Mouse (Mus musculus): ENCODE measurements around the gene Pde4b. TPM values are rescaled to one million over a fixed set of nuclear protein-coding genes. Genes with fewer than 3 reads are reported as not detected.
"Not testable (repeated sequence)": the region's sequence is repeated elsewhere in the genome, so short reads cannot be mapped to it uniquely, and the experiment has no call there.

Gene Pde4b
- total RNA-seq (2014; rRNA removed) (10.7 and 13.0 TPM in 2 replicates), polyA plus RNA-seq (2012; rRNA removed) (6.6 and 8.0 TPM in 2 replicates)

- WGBS: 15% methylated on average over 11 of the region's 11 CpGs
- TF ChIP-seq CTCF (IDR thresholded peaks at IDR 0.05; ENCODE audit: low read depth, low read length) (no peak), POLR2A (IDR thresholded peaks at IDR 0.05; ENCODE audit: extremely low read depth, insufficient read depth, low read length) (no peak)
- Histone ChIP-seq H3K79me2 (ENCODE audit: control insufficient read depth, insufficient read depth, low read length) (no peaks in the 10 kb centered on the region), H3K4me3 (ENCODE audit: insufficient read depth, low read depth, low read length) (peak within 1 kb of the TSS; percentile 53; the same call in 1 of the 2 replicates), H3K27ac (replicated peaks; ENCODE audit: insufficient read depth, low read depth, low read length) (no peak within 1 kb of the TSS), H3K27me3 (ENCODE audit: control insufficient read depth, insufficient read depth, low read length) (peaks cover 15% of the 10 kb centered on the region), H3K9ac (ENCODE audit: low read depth, low read length) (peak within 1 kb of the TSS; percentile 18; the same call in 1 of the 2 replicates), H3K36me3 (ENCODE audit: control insufficient read depth, insufficient read depth, low read length) (no peaks in the 10 kb centered on the region), H3K4me1 (ENCODE audit: control insufficient read depth, insufficient read depth, low read length) (no peaks in the 10 kb centered on the region)
- no peak for DNase-seq (ENCODE audit: extremely low read depth, low read depth, low spot score)
Observed at GRCm38 (mm10) chr4:102087091-102087565, at the start of gene Pde4b. Gene Pde4b (plus strand): TSS chr4:102087543.

DNA sequence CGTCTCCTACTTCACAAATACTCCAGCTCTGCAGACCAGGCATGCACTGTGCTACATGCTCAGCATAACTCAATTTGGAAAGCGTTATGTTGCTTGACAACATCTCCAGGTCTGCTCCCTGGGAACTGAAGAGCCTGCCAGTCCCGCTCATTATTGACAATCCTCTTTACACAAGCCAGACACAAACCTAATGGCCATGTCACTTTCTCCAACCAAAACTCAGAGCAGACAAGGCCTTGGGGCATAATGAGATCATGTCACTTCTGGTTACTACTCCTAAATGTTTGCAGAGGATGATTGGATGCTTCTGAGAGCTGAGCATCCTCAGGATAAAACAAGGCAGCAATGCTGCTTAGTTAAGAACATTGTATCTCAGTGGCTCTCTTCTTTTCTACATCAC lies 47.2 kb upstream of the Pde4b start:
- DNase-seq (ENCODE audit: extremely low read depth, low read depth, low spot score): no peak
- Histone ChIP-seq H3K36me3 (ENCODE audit: control insufficient read depth, insufficient read depth, low read length) (no peaks in the 10 kb centered on the region), H3K79me2 (ENCODE audit: control insufficient read depth, insufficient read depth, low read length) (no peaks in the 10 kb centered on the region), H3K27me3 (ENCODE audit: control insufficient read depth, insufficient read depth, low read length) (no peaks in the 10 kb centered on the region), H3K27ac (replicated peaks; ENCODE audit: insufficient read depth, low read depth, low read length) (no peak overlapping the region), H3K9ac (ENCODE audit: low read depth, low read length) (no peak overlapping the region), H3K4me1 (ENCODE audit: control insufficient read depth, insufficient read depth, low read length) (no peaks in the 10 kb centered on the region), H3K4me3 (ENCODE audit: insufficient read depth, low read depth, low read length) (no peak overlapping the region)
- WGBS: 79% methylated on average over 3 of the region's 3 CpGs
- TF ChIP-seq POLR2A (IDR thresholded peaks at IDR 0.05; ENCODE audit: extremely low read depth, insufficient read depth, low read length): no peak
- no peak for TF ChIP-seq CTCF (IDR thresholded peaks at IDR 0.05; ENCODE audit: low read depth, low read length)

DNA sequence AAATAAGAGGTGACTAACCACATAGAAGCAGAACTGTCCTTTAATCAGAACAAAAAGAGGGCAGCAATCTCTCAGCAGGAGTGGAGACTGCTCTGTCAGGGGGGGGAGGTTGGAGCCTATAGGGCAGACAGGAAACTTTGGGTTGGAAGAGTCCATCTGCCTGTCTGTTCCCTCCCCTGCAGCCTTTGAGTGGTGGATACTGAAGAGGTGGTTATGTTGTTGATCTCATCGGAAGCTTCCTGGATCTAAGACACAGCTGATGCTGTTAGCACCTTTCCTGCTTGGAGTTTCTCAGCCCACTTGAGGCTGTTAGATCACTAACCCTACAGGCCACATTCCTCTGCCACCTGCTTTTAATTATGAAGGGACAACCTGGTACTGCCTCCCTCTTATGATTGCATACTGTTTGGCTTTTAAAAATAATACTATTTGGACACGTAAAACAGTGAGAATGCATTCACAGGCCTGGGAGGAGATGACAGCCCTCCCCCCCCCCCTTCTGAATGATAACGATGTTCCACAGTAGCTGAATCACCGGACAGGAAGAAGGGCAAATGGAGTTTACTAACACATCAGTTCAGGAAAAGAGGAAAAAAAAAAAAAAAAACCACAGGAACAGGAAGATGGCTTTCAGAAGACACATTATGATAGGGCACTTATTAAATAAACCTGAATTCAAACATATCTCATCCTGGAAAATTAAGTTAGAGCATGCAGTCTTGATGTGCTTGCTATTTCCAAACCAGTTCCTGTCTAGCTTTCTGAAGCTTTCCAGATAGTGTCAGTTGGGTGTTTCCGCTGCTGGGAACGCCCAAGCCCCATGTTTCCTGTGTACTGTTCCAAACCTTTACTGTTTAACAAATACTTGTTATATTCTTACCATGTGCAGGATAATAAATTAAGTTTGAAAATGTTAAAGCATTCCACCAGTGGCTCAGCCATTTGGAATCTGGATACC lies 41.9 kb upstream of the Pde4b start:
- peak overlapping the region; percentile 44; the same call in 1 of the 2 replicates for H3K27ac ChIP-seq (replicated peaks; ENCODE audit: insufficient read depth, low read depth, low read length)
- TF ChIP-seq POLR2A (IDR thresholded peaks at IDR 0.05; ENCODE audit: extremely low read depth, insufficient read depth, low read length): no peak
- no peak for TF ChIP-seq CTCF (IDR thresholded peaks at IDR 0.05; ENCODE audit: low read depth, low read length)
- peak; percentile 25 for DNase-seq (ENCODE audit: extremely low read depth, low read depth, low spot score)

GRCm38 (mm10) chr4:102049368-102049767 lies 38.0 kb upstream of the Pde4b start:
- not testable (repeated sequence) for DNase-seq (ENCODE audit: extremely low read depth, low read depth, low spot score); H3K4me1 ChIP-seq (ENCODE audit: control insufficient read depth, insufficient read depth, low read length); H3K27ac ChIP-seq (replicated peaks; ENCODE audit: insufficient read depth, low read depth, low read length); H3K9ac ChIP-seq (ENCODE audit: low read depth, low read length); H3K27me3 ChIP-seq (ENCODE audit: control insufficient read depth, insufficient read depth, low read length); H3K4me3 ChIP-seq (ENCODE audit: insufficient read depth, low read depth, low read length); H3K36me3 ChIP-seq (ENCODE audit: control insufficient read depth, insufficient read depth, low read length); H3K79me2 ChIP-seq (ENCODE audit: control insufficient read depth, insufficient read depth, low read length)
- 98% methylated on average over 14 of the region's 14 CpGs for WGBS

More for the DNA sequence above, 41.9 kb upstream of the Pde4b start:
- H3K27me3 ChIP-seq (ENCODE audit: control insufficient read depth, insufficient read depth, low read length): no peaks in the 10 kb centered on the region
- H3K4me3 ChIP-seq (ENCODE audit: insufficient read depth, low read depth, low read length): no peak overlapping the region
- WGBS: 74% methylated on average over 6 of the region's 6 CpGs
- H3K79me2 ChIP-seq (ENCODE audit: control insufficient read depth, insufficient read depth, low read length): no peaks in the 10 kb centered on the region
- no peaks in the 10 kb centered on the region for H3K36me3 ChIP-seq (ENCODE audit: control insufficient read depth, insufficient read depth, low read length)
- H3K4me1 ChIP-seq (ENCODE audit: control insufficient read depth, insufficient read depth, low read length): no peaks in the 10 kb centered on the region; the same call in 1 of the 2 replicates
- no peak overlapping the region for H3K9ac ChIP-seq (ENCODE audit: low read depth, low read length)

GRCm38 (mm10) chr4:102061322-102061721 lies 26.0 kb upstream of the Pde4b start:
- TF ChIP-seq POLR2A (IDR thresholded peaks at IDR 0.05; ENCODE audit: extremely low read depth, insufficient read depth, low read length) (no peak), CTCF (IDR thresholded peaks at IDR 0.05; ENCODE audit: low read depth, low read length) (no peak)
- Histone ChIP-seq H3K27me3 (ENCODE audit: control insufficient read depth, insufficient read depth, low read length) (no peaks in the 10 kb centered on the region), H3K36me3 (ENCODE audit: control insufficient read depth, insufficient read depth, low read length) (no peaks in the 10 kb centered on the region), H3K9ac (ENCODE audit: low read depth, low read length) (no peak overlapping the region), H3K4me3 (ENCODE audit: insufficient read depth, low read depth, low read length) (no peak overlapping the region), H3K4me1 (ENCODE audit: control insufficient read depth, insufficient read depth, low read length) (no peaks in the 10 kb centered on the region), H3K79me2 (ENCODE audit: control insufficient read depth, insufficient read depth, low read length) (no peaks in the 10 kb centered on the region), H3K27ac (replicated peaks; ENCODE audit: insufficient read depth, low read depth, low read length) (no peak overlapping the region)
- 92% methylated on average over 2 of the region's 2 CpGs for WGBS
- no peak for DNase-seq (ENCODE audit: extremely low read depth, low read depth, low spot score)

DNA sequence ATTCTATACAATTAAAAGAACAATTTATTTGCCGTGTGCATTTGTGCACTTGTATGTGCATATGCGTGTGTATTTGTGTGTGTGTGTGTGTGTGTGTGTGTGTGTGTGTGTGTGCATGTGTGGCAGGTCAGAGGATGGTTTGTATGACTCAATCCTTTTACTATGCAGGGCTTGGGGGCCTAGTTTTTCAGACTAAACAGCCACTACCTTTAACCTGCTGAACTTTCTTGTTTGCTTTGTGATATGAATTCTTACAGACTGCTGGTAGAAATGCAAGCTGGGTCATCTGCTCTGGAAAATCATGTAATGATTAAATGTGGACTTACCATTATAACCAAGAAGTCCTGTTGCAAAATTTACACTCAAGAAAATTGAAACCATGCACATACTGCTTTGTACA lies 18.0 kb upstream of the Pde4b start:
- no peak for DNase-seq (ENCODE audit: extremely low read depth, low read depth, low spot score)
- Histone ChIP-seq H3K79me2 (ENCODE audit: control insufficient read depth, insufficient read depth, low read length) (no peaks in the 10 kb centered on the region), H3K4me1 (ENCODE audit: control insufficient read depth, insufficient read depth, low read length) (no peaks in the 10 kb centered on the region), H3K27me3 (ENCODE audit: control insufficient read depth, insufficient read depth, low read length) (no peaks in the 10 kb centered on the region), H3K9ac (ENCODE audit: low read depth, low read length) (no peak overlapping the region), H3K4me3 (ENCODE audit: insufficient read depth, low read depth, low read length) (no peak overlapping the region), H3K27ac (replicated peaks; ENCODE audit: insufficient read depth, low read depth, low read length) (no peak overlapping the region), H3K36me3 (ENCODE audit: control insufficient read depth, insufficient read depth, low read length) (no peaks in the 10 kb centered on the region)
- WGBS: 78% methylated on average over 2 of the region's 2 CpGs
- TF ChIP-seq CTCF (IDR thresholded peaks at IDR 0.05; ENCODE audit: low read depth, low read length) (no peak), POLR2A (IDR thresholded peaks at IDR 0.05; ENCODE audit: extremely low read depth, insufficient read depth, low read length) (no peak)
